Mouse (Mus musculus) small intestine, adult 2 months (tissue): Measurements from ENCODE around the gene St8sia1.

ENCODE experiments used
- CTCF ChIP-seq: fragments of 200-500 bp; IDR thresholded peaks from 2 replicates; pipeline ENCODE4 v1.5.1; 2012; ENCODE audit warnings: low read depth, mild to moderate bottlenecking, control low read depth, inconsistent platforms, low read length, moderate library complexity, mixed read lengths; ENCODE audit not compliant: insufficient replicate concordance, insufficient read length; ENCODE audit errors: extremely low read depth
- POLR2A ChIP-seq: fragments of 200-500 bp; IDR thresholded peaks from 2 replicates; pipeline ENCODE4 v1.6.1; 2012; ENCODE audit warnings: low read depth, mild to moderate bottlenecking, control low read depth, inconsistent platforms, low read length, moderate library complexity

GRCm38 (mm10) chr6:142890321-142890720 lies 73.9 kb downstream of the St8sia1 start:
- TF ChIP-seq CTCF: no peak
- no peak for TF ChIP-seq POLR2A
